Mouse (Mus musculus): Measurements from ENCODE around the gene Atad3a. TPM values are rescaled to one million over a fixed set of nuclear protein-coding genes. Genes with fewer than 3 reads are reported as not detected.

Gene Atad3a
- polyA plus RNA-seq, 1 experiment from 2014 or later: 82.1 TPM

DNA sequence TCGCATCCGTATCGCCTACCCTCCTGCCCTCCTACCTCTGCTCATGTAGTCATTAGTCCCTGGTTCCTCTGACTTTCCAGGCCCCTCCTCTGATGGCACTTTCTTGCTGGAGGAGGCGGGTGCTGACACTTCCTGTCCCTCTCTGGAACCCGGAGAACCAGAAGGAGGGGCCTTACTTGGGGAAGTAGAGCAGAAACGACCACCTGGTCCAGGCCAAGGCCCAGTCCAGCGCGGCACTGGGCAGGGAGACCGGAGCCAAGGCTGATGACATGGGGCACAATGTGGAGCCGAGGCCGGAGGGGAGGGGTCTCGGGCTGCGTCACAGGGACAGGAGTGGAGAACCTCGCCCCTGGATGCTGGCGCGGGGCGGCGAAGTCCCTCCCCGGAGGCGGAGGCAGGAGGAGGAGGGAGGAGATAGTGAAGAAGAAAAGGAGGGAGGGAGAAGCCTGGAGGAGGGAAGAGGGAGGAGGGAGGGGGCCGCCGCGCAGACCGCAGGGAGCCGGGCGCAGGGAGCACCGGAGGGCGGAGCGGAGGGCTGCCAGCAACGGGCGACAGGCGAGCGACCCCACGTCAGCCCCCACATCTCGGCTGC lies 26.4 kb downstream of the Atad3a start, which contains the start of gene Tmem240:
Gene Tmem240, plus strand, starts transcription at position 451 of the 592 bp plus-strand sequence.
- H3K27ac ChIP-seq: peak within 1 kb of the TSS; percentile 97
- WGBS: under 1% methylated on average over 26 of the region's 35 CpGs
- peak within 1 kb of the TSS; percentile 95 for H3K4me2 ChIP-seq (replicated peaks)
- peaks cover 34% of the 10 kb centered on the region for H3K36me3 ChIP-seq
- peaks cover 38% of the 10 kb centered on the region for H3K4me1 ChIP-seq (replicated peaks)
- no peaks in the 10 kb centered on the region for H3K27me3 ChIP-seq
- peak within 1 kb of the TSS; percentile 97 for H3K9ac ChIP-seq (replicated peaks)
- H3K9me3 ChIP-seq: no peaks in the 10 kb centered on the region
- ATAC-seq: peak; percentile 95
- H3K4me3 ChIP-seq (replicated peaks): peak within 1 kb of the TSS; percentile 91

DNA sequence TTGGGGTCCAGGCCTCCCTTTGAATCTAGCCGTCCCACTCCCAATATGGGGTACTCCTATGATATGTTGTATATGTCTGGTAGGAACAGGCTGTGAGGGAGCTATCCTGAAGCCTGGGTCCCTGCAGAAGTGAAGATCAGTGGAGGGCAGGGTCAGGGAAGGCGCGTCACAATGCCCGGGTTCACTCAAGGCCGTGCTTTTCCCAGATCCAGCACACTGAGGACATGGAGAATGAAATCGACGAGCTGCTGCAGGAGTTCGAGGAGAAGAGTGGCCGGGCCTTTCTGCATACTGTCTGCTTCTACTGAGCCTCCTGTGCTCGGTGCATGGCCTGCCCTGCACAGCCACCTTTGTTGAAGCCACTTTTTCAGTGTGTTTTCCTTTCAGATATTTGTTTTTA lies 27.6 kb downstream of the Atad3a start:
- peaks cover 40% of the 10 kb centered on the region for H3K4me1 ChIP-seq (replicated peaks)
- H3K9me3 ChIP-seq: no peaks in the 10 kb centered on the region
- 88% methylated on average over 10 of the region's 10 CpGs for WGBS
- no peak overlapping the region for H3K4me3 ChIP-seq (replicated peaks)
- no peak for ATAC-seq
- peak overlapping the region; percentile 95; the same call in 1 of the 2 replicates for H3K4me2 ChIP-seq (replicated peaks)
- no peaks in the 10 kb centered on the region for H3K27me3 ChIP-seq
- peak overlapping the region; percentile 97; the same call in 1 of the 2 replicates for H3K27ac ChIP-seq
- H3K36me3 ChIP-seq: peaks cover 26% of the 10 kb centered on the region
- peak overlapping the region; percentile 97; the same call in 1 of the 2 replicates for H3K9ac ChIP-seq (replicated peaks)

DNA sequence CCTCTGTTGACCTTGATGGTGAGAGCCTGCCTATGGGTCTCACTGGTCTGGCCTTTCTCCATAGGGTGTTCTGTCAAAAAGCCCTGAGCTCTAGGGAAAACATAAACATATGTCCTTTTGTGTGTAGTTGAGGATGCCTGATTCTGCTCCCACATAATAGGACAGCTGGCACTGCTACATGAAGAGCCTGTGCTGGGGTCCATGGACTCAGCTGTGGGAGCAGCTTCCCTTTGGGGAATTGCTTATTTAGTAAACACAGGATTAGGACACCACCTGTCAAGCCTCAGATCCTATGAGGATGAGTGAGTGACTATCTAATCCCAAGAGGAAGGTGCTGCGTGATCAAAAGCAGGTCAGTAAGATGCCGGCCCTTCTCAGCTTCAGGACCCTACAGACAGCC lies 32.9 kb downstream of the Atad3a start:
- Histone ChIP-seq H3K9me3 (no peaks in the 10 kb centered on the region), H3K4me2 (replicated peaks) (no peak overlapping the region), H3K27me3 (no peaks in the 10 kb centered on the region), H3K9ac (replicated peaks) (no peak overlapping the region), H3K4me3 (replicated peaks) (no peak overlapping the region), H3K4me1 (replicated peaks) (peaks cover 9% of the 10 kb centered on the region), H3K27ac (0 out of 2 replicates have a peak overlapping the region, but pooled peaks have one; percentile 4), H3K36me3 (peaks cover 31% of the 10 kb centered on the region)
- 48% methylated on average over 2 of the region's 2 CpGs for WGBS
- ATAC-seq: peak; percentile 50

DNA sequence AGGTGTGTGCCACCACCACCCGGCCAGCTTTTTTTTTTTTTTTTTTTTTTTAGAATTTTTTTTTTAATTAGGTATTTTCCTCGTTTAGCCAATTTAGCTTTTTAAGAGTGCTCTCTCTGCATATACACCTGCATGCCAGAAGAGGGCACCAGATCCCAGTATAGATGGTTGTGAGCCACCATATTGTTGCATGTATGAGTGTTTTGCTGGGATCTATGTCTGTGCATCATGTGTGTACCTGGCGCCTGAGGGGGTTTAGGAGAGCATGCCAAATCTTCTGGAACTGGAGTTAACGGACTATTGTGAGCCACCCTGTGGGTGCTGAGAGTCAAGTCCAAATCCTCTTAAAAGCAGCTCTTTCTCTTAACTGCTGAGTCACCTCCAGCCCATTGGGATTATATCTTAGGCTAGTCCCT lies 39.2 kb downstream of the Atad3a start:
- Histone ChIP-seq H3K9ac (replicated peaks) (no peak overlapping the region), H3K4me1 (replicated peaks) (no peaks in the 10 kb centered on the region), H3K4me3 (replicated peaks) (no peak overlapping the region), H3K27ac (no peak overlapping the region), H3K9me3 (no peaks in the 10 kb centered on the region), H3K27me3 (no peaks in the 10 kb centered on the region), H3K36me3 (peaks cover 31% of the 10 kb centered on the region), H3K4me2 (replicated peaks) (no peak overlapping the region)
- 73% methylated on average over 4 of the region's 4 CpGs for WGBS
- ATAC-seq: 0 out of 2 replicates have a peak, but pooled peaks have one; percentile 48

- Histone ChIP-seq H3K4me2 (replicated peaks) (no peak overlapping the region), H3K9ac (replicated peaks) (no peak overlapping the region), H3K4me1 (replicated peaks) (peaks cover 20% of the 10 kb centered on the region), H3K9me3 (no peaks in the 10 kb centered on the region), H3K27ac (peak overlapping the region; percentile 25; the same call in 1 of the 2 replicates), H3K27me3 (no peaks in the 10 kb centered on the region), H3K4me3 (replicated peaks) (no peak overlapping the region), H3K36me3 (peaks cover 9% of the 10 kb centered on the region)
- WGBS: 65% methylated on average over 6 of the region's 6 CpGs
- ATAC-seq: no peak
Measured at GRCm38 (mm10) chr4:155710521-155711252, 50.2 kb downstream of the Atad3a start.

DNA sequence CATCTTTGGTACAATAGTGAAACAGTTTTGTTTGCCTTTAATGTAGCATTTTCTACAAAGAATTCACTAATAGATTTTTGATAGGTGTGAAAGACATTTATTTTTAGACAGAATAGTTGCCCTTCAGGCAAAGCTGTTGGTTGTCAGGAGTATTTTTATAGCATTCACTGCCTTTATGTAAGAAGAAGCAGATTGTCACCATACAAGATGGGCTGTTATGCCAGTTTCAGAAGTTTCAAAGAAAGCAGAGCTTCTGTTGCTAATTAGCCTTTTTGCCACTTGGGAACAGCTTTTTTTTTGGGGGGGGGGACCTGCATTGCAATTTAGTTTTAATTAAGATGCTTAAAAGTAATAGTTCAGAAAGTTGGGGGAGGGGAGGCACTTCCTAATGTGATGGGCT lies 51.9 kb downstream of the Atad3a start:
- Histone ChIP-seq H3K9ac (replicated peaks) (no peak overlapping the region), H3K4me3 (replicated peaks) (no peak overlapping the region), H3K36me3 (no peaks in the 10 kb centered on the region), H3K4me1 (replicated peaks) (peaks cover 27% of the 10 kb centered on the region), H3K4me2 (replicated peaks) (no peak overlapping the region), H3K9me3 (no peaks in the 10 kb centered on the region), H3K27ac (no peak overlapping the region), H3K27me3 (no peaks in the 10 kb centered on the region)
- ATAC-seq: no peak

- no peak overlapping the region for H3K4me2 ChIP-seq (replicated peaks)
- no peak overlapping the region for H3K27ac ChIP-seq
- H3K27me3 ChIP-seq: no peaks in the 10 kb centered on the region
- no peak overlapping the region for H3K4me3 ChIP-seq (replicated peaks)
- H3K4me1 ChIP-seq (replicated peaks): peaks cover 27% of the 10 kb centered on the region
- no peak for ATAC-seq
- H3K9ac ChIP-seq (replicated peaks): no peak overlapping the region
- 98% methylated on average over 2 of the region's 2 CpGs for WGBS
- H3K36me3 ChIP-seq: no peaks in the 10 kb centered on the region
- no peaks in the 10 kb centered on the region for H3K9me3 ChIP-seq
Measured at GRCm38 (mm10) chr4:155708582-155708981, 52.3 kb downstream of the Atad3a start.

- H3K36me3 ChIP-seq: no peaks in the 10 kb centered on the region
- no peaks in the 10 kb centered on the region for H3K27me3 ChIP-seq
- H3K9ac ChIP-seq (replicated peaks): peak overlapping the region; percentile 94
- peak overlapping the region; percentile 82 for H3K4me2 ChIP-seq (replicated peaks)
- under 1% methylated on average over 19 of the region's 19 CpGs for WGBS
- peaks cover 24% of the 10 kb centered on the region for H3K4me1 ChIP-seq (replicated peaks)
- peak overlapping the region; percentile 99 for H3K4me3 ChIP-seq (replicated peaks)
- ATAC-seq: no peak
- peak overlapping the region; percentile 93 for H3K27ac ChIP-seq
- H3K9me3 ChIP-seq: no peaks in the 10 kb centered on the region
Measured at GRCm38 (mm10) chr4:155705592-155705929, 55.3 kb downstream of the Atad3a start.

DNA sequence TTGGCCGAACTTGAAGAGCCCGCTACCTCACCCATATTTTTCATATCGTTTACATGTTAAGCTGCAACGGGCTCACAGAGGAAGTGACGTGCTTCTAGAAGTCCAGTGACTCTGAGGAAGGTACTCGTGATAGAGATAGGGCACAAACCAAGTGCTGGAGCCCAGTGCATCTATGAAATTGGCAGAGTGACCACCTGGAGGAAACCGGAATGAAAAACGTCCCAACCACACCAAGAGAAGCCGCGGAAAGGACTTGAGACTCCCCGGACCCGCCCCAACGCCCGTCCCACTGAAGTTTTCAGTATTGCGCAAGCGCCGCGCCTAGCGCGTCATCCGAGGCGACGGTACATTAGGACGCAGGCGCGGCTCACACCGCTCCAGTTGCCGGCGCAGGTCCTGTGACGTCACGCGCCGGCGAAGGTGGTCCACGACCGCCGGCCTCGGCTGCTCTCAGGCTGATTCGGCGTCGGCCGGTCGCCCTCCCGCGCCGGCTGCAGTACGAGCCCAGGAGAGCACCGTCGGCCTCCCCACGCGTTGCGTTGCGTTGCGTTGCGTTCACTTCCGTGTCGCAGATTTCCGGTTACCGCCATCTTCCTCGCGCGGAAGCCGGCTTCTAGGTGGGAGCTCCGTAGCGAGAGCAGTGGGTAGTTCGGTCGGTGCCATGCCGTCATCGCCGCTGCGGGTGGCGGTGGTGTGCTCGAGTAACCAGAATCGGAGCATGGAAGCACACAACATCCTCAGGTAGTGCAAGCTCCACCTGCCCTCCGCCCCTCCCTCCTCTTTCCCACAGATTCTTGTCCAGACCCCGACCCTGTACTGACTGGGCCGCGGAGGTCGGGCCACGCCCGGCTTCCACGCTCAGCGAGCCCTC lies 55.9 kb downstream of the Atad3a start, which contains the start of gene Ssu72:
Gene Ssu72, plus strand, starts transcription at position 80 of the 871 bp plus-strand sequence.
- H3K4me1 ChIP-seq (replicated peaks): peaks cover 20% of the 10 kb centered on the region
- no peaks in the 10 kb centered on the region for H3K36me3 ChIP-seq
- peak within 1 kb of the TSS; percentile 99 for H3K4me3 ChIP-seq (replicated peaks)
- no peaks in the 10 kb centered on the region for H3K27me3 ChIP-seq
- WGBS: under 1% methylated on average over 83 of the region's 83 CpGs
- H3K4me2 ChIP-seq (replicated peaks): peak within 1 kb of the TSS; percentile 82
- ATAC-seq: peak; percentile 97
- H3K9ac ChIP-seq (replicated peaks): peak within 1 kb of the TSS; percentile 94
- no peaks in the 10 kb centered on the region for H3K9me3 ChIP-seq
- peak within 1 kb of the TSS; percentile 93 for H3K27ac ChIP-seq

GRCm38 (mm10) chr4:155703425-155703929 lies 57.4 kb downstream of the Atad3a start:
- Histone ChIP-seq H3K27me3 (no peaks in the 10 kb centered on the region), H3K9ac (replicated peaks) (no peak overlapping the region), H3K4me2 (replicated peaks) (no peak overlapping the region), H3K27ac (no peak overlapping the region), H3K4me1 (replicated peaks) (peaks cover 20% of the 10 kb centered on the region), H3K4me3 (replicated peaks) (no peak overlapping the region), H3K9me3 (no peaks in the 10 kb centered on the region), H3K36me3 (no peaks in the 10 kb centered on the region)
- no peak for ATAC-seq
- 96% methylated on average over 4 of the region's 4 CpGs for WGBS

DNA sequence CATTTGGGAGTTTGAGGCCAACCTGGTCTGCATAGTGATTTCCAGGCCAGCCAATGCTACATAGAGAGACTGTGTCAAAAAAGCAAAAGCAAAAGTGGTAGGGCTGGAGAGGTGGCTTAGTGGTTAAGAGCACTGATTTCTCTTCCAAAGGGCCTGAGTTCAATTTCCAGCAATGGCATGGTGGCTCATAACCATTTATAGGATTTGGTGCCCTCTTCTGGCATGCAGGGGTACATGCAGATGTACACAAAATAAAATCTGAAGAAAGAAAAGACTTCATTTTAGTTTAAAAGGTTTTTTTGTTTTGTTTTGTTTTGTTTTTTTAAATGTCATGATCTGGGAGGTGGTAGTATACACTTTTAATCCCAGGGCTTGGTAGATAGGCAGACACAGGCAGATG lies 60.5 kb downstream of the Atad3a start:
- H3K27ac ChIP-seq: no peak overlapping the region
- no peak overlapping the region for H3K4me3 ChIP-seq (replicated peaks)
- ATAC-seq: no peak
- H3K4me1 ChIP-seq (replicated peaks): peaks cover 20% of the 10 kb centered on the region
- no peak overlapping the region for H3K9ac ChIP-seq (replicated peaks)
- no peak overlapping the region for H3K4me2 ChIP-seq (replicated peaks)
- H3K36me3 ChIP-seq: no peaks in the 10 kb centered on the region
- H3K9me3 ChIP-seq: no peaks in the 10 kb centered on the region
- H3K27me3 ChIP-seq: peaks cover 17% of the 10 kb centered on the region

Measured in midbrain, embryonic 13.5 days (tissue).